Mouse (Mus musculus) limb, embryonic 15.5 days (tissue): ENCODE data around the gene Ctps. TPM values are rescaled to one million over a fixed set of nuclear protein-coding genes. Genes with fewer than 3 reads are reported as not detected.
A peak's percentile ranks its signal among the peaks of the same experiment; 100 is the strongest.

Experiments used
- ATAC-seq: fragments of 200-750 bp; cut with Nextera tagmentation; 2 replicates; pipeline ENCODE4 v1.8.0; 2017; ENCODE audit warnings: low read depth, moderate TSS enrichment; ENCODE audit not compliant: insufficient number of reproducible peaks, low FRiP score, low TSS enrichment
- H3K27ac ChIP-seq: fragments of 300-500 bp; sonication (generic); 2 replicates; pipeline ENCODE4 v1.5.1; 2015; ENCODE audit warnings: moderate library complexity, mild to moderate bottlenecking, inconsistent platforms
- H3K27me3 ChIP-seq: fragments of 300-500 bp; sonication (generic); 2 replicates; pipeline ENCODE4 v1.6.1; 2015; ENCODE audit warnings: inconsistent platforms
- H3K36me3 ChIP-seq: fragments of 300-500 bp; sonication (generic); 2 replicates; pipeline ENCODE4 v1.6.1; 2015; ENCODE audit warnings: inconsistent platforms
- H3K4me1 ChIP-seq: fragments of 300-500 bp; sonication (generic); 2 replicates; pipeline ENCODE4 v1.6.1; 2015; ENCODE audit warnings: inconsistent platforms
- H3K4me2 ChIP-seq: fragments of 300-500 bp; sonication (generic); 2 replicates; pipeline ENCODE4 v1.6.1; 2015; ENCODE audit warnings: mild to moderate bottlenecking, inconsistent platforms
- H3K4me3 ChIP-seq: fragments of 300-500 bp; sonication (generic); 2 replicates; pipeline ENCODE4 v1.5.1; 2015; ENCODE audit warnings: mild to moderate bottlenecking, inconsistent platforms
- H3K9ac ChIP-seq: fragments of 300-500 bp; sonication (generic); 2 replicates; pipeline ENCODE4 v1.6.1; 2015; ENCODE audit warnings: inconsistent platforms
- H3K9me3 ChIP-seq: fragments of 300-500 bp; sonication (generic); 2 replicates; pipeline ENCODE4 v1.6.1; 2016; ENCODE audit warnings: inconsistent platforms
- WGBS: fragments of 180-500 bp; shearing (Covaris S2); methylation state at CpG from one replicate; pipeline ENCODE4 v1.1.7; 2015; 5-methylcytosine and 5-hydroxymethylcytosine counted together
- polyA plus RNA-seq: library from polyadenylated mRNA; unstranded; fragments of >200 nt; fragmentation: Nextera tagmentation; extraction: Ambion mirVana; gene quantifications from 2 replicates; pipeline ENCODE4 v1.2.1, GENCODE M21; 2015

Ctps gene
- polyA plus RNA-seq, 1 experiment from 2014 or later, result 68.6 TPM

DNA sequence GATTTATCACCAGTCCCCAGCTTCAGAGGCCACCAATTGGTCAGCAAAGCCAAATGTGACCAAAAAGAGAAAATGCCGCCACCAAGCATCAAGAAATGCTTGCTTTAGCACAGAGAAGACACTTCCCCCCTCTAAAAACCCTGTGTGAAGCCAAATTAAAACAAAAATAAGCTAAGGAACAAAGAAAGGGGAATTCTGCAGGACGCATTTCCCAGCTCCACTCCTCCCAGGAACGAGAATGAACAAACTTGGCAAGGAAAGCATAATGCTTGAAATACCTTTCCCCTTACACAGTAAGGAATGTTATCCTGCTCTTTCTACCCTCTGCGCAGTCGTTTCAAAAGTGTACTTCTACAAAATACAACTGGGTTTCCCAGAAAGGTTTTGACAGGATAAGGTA is 2.1 kb downstream of the Ctps start:
- Histone ChIP-seq H3K9me3 (no peaks in the 10 kb centered on the region), H3K27ac (peak overlapping the region; percentile 72), H3K4me3 (peak overlapping the region; percentile 93), H3K4me2 (peak overlapping the region; percentile 71), H3K27me3 (no peaks in the 10 kb centered on the region), H3K4me1 (peaks cover 32% of the 10 kb centered on the region), H3K9ac (no peak overlapping the region), H3K36me3 (peaks cover 16% of the 10 kb centered on the region)
- WGBS, result 12% methylated on average over 5 of the region's 5 CpGs
- ATAC-seq, result no peak

- Histone ChIP-seq H3K4me2 (no peak overlapping the region), H3K4me1 (peaks cover 23% of the 10 kb centered on the region), H3K27ac (no peak overlapping the region), H3K4me3 (no peak overlapping the region), H3K9ac (no peak overlapping the region), H3K9me3 (no peaks in the 10 kb centered on the region), H3K27me3 (no peaks in the 10 kb centered on the region), H3K36me3 (peaks cover 34% of the 10 kb centered on the region)
- 74% methylated on average over 2 of the region's 2 CpGs for WGBS
- no peak for ATAC-seq
Measured at GRCm38 (mm10) chr4:120565726-120566125, 4.3 kb downstream of the Ctps start.

GRCm38 (mm10) chr4:120556592-120556991 is 13.5 kb downstream of the Ctps start:
- H3K27ac ChIP-seq, result no peak overlapping the region
- no peaks in the 10 kb centered on the region for H3K4me1 ChIP-seq
- H3K4me3 ChIP-seq, result no peak overlapping the region
- peaks cover 82% of the 10 kb centered on the region for H3K36me3 ChIP-seq
- no peak for ATAC-seq
- WGBS, result 91% methylated on average over 6 of the region's 6 CpGs
- H3K9me3 ChIP-seq, result no peaks in the 10 kb centered on the region
- no peak overlapping the region for H3K9ac ChIP-seq
- no peak overlapping the region for H3K4me2 ChIP-seq
- H3K27me3 ChIP-seq, result no peaks in the 10 kb centered on the region

- H3K4me1 ChIP-seq, result no peaks in the 10 kb centered on the region
- H3K27ac ChIP-seq, result no peak overlapping the region
- 81% methylated on average over 1 of the region's 1 CpGs for WGBS
- no peaks in the 10 kb centered on the region for H3K9me3 ChIP-seq
- H3K36me3 ChIP-seq, result peaks cover 94% of the 10 kb centered on the region
- H3K9ac ChIP-seq, result no peak overlapping the region
- ATAC-seq, result no peak
- H3K27me3 ChIP-seq, result no peaks in the 10 kb centered on the region
- H3K4me2 ChIP-seq, result no peak overlapping the region
- H3K4me3 ChIP-seq, result no peak overlapping the region
Measured at GRCm38 (mm10) chr4:120544896-120545295, 25.2 kb downstream of the Ctps start.

DNA sequence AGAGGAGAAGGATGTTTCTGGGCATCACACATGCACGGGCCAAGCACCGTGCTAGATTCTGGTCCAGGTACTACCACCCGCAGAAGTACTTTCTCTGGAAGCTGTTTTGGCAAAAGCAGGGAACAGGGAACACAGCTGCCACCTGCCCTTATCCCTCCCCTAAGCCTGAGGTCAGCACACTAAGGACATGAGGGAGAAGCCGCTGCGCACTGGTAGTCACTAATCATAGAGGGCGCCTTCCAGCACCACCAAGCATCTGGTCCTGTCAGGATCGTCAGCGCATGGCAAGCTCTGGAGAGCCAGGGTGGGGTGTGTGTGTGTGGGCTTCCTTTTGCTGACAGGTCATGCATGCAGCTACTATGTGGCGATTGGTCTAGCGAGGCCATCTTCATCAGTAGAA is 31.4 kb downstream of the Ctps start:
- Histone ChIP-seq H3K27ac (no peak overlapping the region), H3K27me3 (no peaks in the 10 kb centered on the region), H3K9me3 (no peaks in the 10 kb centered on the region), H3K4me1 (no peaks in the 10 kb centered on the region), H3K4me3 (no peak overlapping the region), H3K4me2 (no peak overlapping the region), H3K36me3 (peaks cover 60% of the 10 kb centered on the region), H3K9ac (no peak overlapping the region)
- WGBS, result 92% methylated on average over 10 of the region's 10 CpGs
- no peak for ATAC-seq

DNA sequence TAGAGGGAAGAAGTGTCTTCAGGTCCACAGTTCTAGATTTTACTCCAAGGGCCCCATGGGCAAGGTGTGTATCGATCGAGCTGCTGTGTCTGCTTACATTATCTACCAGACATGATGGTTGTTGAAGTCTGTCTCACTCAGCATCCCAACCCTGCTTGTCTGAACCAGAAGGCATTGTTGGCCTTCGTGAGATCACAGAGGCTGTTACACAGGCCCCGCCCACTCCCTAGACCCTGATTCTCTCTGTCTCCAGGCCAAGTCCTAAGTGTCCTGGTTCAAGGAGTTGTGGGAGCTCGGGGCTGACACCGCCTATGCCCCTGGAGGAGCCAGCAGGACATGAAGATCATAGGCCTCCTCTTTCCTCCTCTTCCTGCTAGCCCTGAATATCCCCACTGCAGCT is 38.1 kb downstream of the Ctps start, which contains the start of gene Slfnl1:
Gene Slfnl1 (plus strand): TSS at position 246 of the 400 bp plus-strand sequence.
- Histone ChIP-seq H3K27ac (no peak within 1 kb of the TSS), H3K27me3 (no peaks in the 10 kb centered on the region), H3K4me3 (no peak within 1 kb of the TSS), H3K4me1 (no peaks in the 10 kb centered on the region), H3K36me3 (peaks cover 51% of the 10 kb centered on the region), H3K9ac (no peak within 1 kb of the TSS), H3K4me2 (no peak within 1 kb of the TSS), H3K9me3 (no peaks in the 10 kb centered on the region)
- ATAC-seq, result no peak
- 84% methylated on average over 6 of the region's 6 CpGs for WGBS

DNA sequence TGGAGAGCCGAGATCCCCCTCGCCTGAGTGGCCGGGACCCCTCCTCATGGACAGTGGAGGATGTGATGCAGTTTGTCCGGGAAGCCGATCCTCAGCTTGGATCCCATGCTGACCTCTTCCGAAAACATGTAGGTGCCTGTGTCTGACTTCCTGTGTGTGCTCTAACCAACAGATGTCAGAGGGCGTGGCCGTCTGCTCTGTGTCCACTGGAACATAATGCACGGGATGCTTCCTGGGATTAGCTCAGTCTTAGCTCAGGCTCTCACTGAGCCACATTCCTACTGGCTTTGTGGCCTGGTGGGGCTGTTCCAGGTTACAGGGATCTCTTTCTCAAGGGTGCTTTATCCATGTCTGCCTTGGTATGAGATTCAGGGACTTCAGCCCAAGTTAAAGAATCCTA is 41.9 kb downstream of the Ctps start:
- no peak overlapping the region for H3K27ac ChIP-seq
- H3K36me3 ChIP-seq, result peaks cover 73% of the 10 kb centered on the region
- H3K4me1 ChIP-seq, result no peaks in the 10 kb centered on the region
- no peak for ATAC-seq
- H3K4me3 ChIP-seq, result no peak overlapping the region
- no peaks in the 10 kb centered on the region for H3K9me3 ChIP-seq
- H3K9ac ChIP-seq, result no peak overlapping the region
- no peaks in the 10 kb centered on the region for H3K27me3 ChIP-seq
- no peak overlapping the region for H3K4me2 ChIP-seq
- 87% methylated on average over 9 of the region's 9 CpGs for WGBS

GRCm38 (mm10) chr4:120523092-120523491 is 47.0 kb downstream of the Ctps start:
- no peak overlapping the region for H3K27ac ChIP-seq
- H3K4me3 ChIP-seq, result no peak overlapping the region
- H3K9me3 ChIP-seq, result no peaks in the 10 kb centered on the region
- H3K36me3 ChIP-seq, result peaks cover 70% of the 10 kb centered on the region
- H3K4me1 ChIP-seq, result no peaks in the 10 kb centered on the region
- 91% methylated on average over 3 of the region's 3 CpGs for WGBS
- H3K27me3 ChIP-seq, result no peaks in the 10 kb centered on the region
- no peak overlapping the region for H3K9ac ChIP-seq
- H3K4me2 ChIP-seq, result no peak overlapping the region
- no peak for ATAC-seq

GRCm38 (mm10) chr4:120522351-120522750 is 47.7 kb downstream of the Ctps start:
- H3K36me3 ChIP-seq, result peaks cover 72% of the 10 kb centered on the region
- WGBS, result 98% methylated on average over 4 of the region's 4 CpGs

DNA sequence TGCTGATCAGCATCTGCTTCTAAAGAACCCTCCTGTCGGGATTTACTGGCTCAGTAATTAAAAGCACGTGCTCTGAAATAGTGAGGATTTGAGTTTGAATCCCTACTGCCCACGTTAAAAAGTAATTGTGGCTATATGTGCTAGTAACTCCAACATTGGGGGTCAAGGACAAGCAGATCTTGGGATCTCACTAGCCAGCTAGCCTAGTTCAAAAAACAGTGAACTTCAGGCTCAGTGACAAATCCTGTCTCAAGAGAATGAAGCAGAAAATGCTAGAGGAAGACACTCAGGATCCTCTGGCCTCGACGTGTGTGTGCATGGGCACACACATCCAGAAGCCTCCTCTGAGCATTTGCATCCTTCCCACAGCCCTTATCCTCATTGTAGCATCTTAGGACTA is 48.3 kb downstream of the Ctps start:
- Histone ChIP-seq H3K4me2 (no peak overlapping the region), H3K27me3 (no peaks in the 10 kb centered on the region), H3K27ac (no peak overlapping the region), H3K36me3 (peaks cover 76% of the 10 kb centered on the region), H3K9ac (no peak overlapping the region), H3K4me3 (no peak overlapping the region), H3K4me1 (no peaks in the 10 kb centered on the region), H3K9me3 (no peaks in the 10 kb centered on the region)
- 59% methylated on average over 5 of the region's 5 CpGs for WGBS
- ATAC-seq, result no peak

More at GRCm38 (mm10) chr4:120522351-120522750, 47.7 kb downstream of the Ctps start:
- Histone ChIP-seq H3K27ac (no peak overlapping the region), H3K4me1 (no peaks in the 10 kb centered on the region), H3K27me3 (no peaks in the 10 kb centered on the region), H3K9me3 (no peaks in the 10 kb centered on the region), H3K4me2 (no peak overlapping the region), H3K9ac (no peak overlapping the region), H3K4me3 (no peak overlapping the region)
- no peak for ATAC-seq

DNA sequence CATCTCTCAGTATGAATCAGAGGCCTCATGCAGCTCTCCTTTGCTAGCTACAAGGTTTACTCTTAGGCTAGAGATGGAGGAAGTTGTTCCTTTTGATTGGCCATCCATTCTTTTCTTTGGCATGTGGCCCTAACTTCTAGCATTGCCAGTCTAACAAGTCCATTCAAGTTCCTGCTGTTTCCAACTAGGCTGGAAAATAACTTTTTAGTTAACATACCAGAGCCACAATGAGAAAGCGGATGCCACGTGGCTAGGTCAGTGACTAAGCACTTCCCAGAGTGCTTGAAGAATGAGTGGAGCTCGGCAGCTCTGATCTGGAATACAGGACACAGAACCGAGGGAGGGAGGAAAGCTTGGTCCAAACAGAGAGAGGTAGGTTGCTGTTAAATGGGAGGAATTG is 52.7 kb downstream of the Ctps start:
- H3K9me3 ChIP-seq, result no peaks in the 10 kb centered on the region
- no peak overlapping the region for H3K27ac ChIP-seq
- no peak for ATAC-seq
- no peak overlapping the region for H3K9ac ChIP-seq
- no peak overlapping the region for H3K4me3 ChIP-seq
- WGBS, result 65% methylated on average over 4 of the region's 4 CpGs
- no peak overlapping the region for H3K4me2 ChIP-seq
- H3K4me1 ChIP-seq, result no peaks in the 10 kb centered on the region
- H3K27me3 ChIP-seq, result no peaks in the 10 kb centered on the region
- peaks cover 57% of the 10 kb centered on the region for H3K36me3 ChIP-seq

- H3K27ac ChIP-seq, result no peak overlapping the region
- no peaks in the 10 kb centered on the region for H3K9me3 ChIP-seq
- H3K36me3 ChIP-seq, result peaks cover 52% of the 10 kb centered on the region
- ATAC-seq, result no peak
- H3K9ac ChIP-seq, result no peak overlapping the region
- no peak overlapping the region for H3K4me2 ChIP-seq
- WGBS, result 90% methylated on average over 7 of the region's 7 CpGs
- no peaks in the 10 kb centered on the region for H3K4me1 ChIP-seq
- H3K4me3 ChIP-seq, result no peak overlapping the region
- H3K27me3 ChIP-seq, result no peaks in the 10 kb centered on the region
Measured at GRCm38 (mm10) chr4:120516907-120517306, 53.2 kb downstream of the Ctps start.

DNA sequence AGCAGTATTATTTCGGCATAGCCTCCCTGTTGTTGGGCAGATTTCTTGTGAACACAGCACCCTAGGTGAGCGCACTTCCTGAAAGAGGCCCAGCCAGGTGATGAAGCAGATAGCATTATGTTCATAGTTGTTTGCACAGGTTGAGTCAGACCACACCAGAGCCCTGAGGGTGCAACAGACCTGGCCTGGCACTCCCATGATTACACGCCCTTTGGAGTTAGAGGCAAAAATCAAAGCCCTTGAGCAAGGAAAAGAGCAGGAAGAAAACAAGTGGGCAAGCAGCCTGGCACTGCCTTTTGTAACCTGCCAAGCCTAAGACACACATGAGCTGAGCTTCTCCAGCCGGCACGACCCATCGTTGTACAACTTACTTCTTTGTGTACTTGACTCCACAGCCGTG is 53.6 kb downstream of the Ctps start:
- Histone ChIP-seq H3K27ac (no peak overlapping the region), H3K36me3 (peaks cover 49% of the 10 kb centered on the region), H3K4me3 (no peak overlapping the region), H3K27me3 (no peaks in the 10 kb centered on the region), H3K9ac (no peak overlapping the region), H3K9me3 (no peaks in the 10 kb centered on the region), H3K4me2 (no peak overlapping the region), H3K4me1 (no peaks in the 10 kb centered on the region)
- ATAC-seq, result no peak
- WGBS, result 91% methylated on average over 7 of the region's 7 CpGs
